Mouse (Mus musculus): ENCODE measurements around the gene 3110082J24Rik. TPM values are rescaled to one million over a fixed set of nuclear protein-coding genes. Genes with fewer than 3 reads are reported as not detected.

3110082J24Rik gene
- polyA plus RNA-seq, 1 experiment from 2014 or later = not detected

Other genes with a start within 250 kb of the 3110082J24Rik start
- gene Il6, start 93.0 kb downstream of the 3110082J24Rik start, polyA plus RNA-seq (2014; fragmentation: Nextera tagmentation; extraction: Ambion mirVana) = not detected in 2 replicates
- 393 and 408 TPM in 2 replicates for gene Tyms, start 32.5 kb downstream of the 3110082J24Rik start, polyA plus RNA-seq (2014; fragmentation: Nextera tagmentation; extraction: Ambion mirVana)
- gene Garem2, start 925 bp downstream of the 3110082J24Rik start, polyA plus RNA-seq (2014; fragmentation: Nextera tagmentation; extraction: Ambion mirVana) = 0.44 and 0.51 TPM in 2 replicates
- 92.2 and 97.1 TPM in 2 replicates for gene Hadha, start 49.1 kb upstream of the 3110082J24Rik start, polyA plus RNA-seq (2014; fragmentation: Nextera tagmentation; extraction: Ambion mirVana)
- gene Hadhb, start 49.2 kb upstream of the 3110082J24Rik start, polyA plus RNA-seq (2014; fragmentation: Nextera tagmentation; extraction: Ambion mirVana) = 119 and 127 TPM in 2 replicates
- not detected in 2 replicates for gene Adgrf3, start 99.6 kb upstream of the 3110082J24Rik start, polyA plus RNA-seq (2014; fragmentation: Nextera tagmentation; extraction: Ambion mirVana)
- 18.4 and 21.0 TPM in 2 replicates for gene Selenoi, start 126.5 kb upstream of the 3110082J24Rik start, polyA plus RNA-seq (2014; fragmentation: Nextera tagmentation; extraction: Ambion mirVana)
- 0.44 TPM in 1 of 2 replicates, not detected in the other for gene Drc1, start 175.3 kb upstream of the 3110082J24Rik start, polyA plus RNA-seq (2014; fragmentation: Nextera tagmentation; extraction: Ambion mirVana)